Mouse (Mus musculus): ENCODE data around the gene Igfbp7. TPM values are rescaled to one million over a fixed set of nuclear protein-coding genes. Genes with fewer than 3 reads are reported as not detected.

The Igfbp7 gene
- total RNA-seq, 2 experiments from 2014 or later = 49.6 to 64.6 TPM

DNA sequence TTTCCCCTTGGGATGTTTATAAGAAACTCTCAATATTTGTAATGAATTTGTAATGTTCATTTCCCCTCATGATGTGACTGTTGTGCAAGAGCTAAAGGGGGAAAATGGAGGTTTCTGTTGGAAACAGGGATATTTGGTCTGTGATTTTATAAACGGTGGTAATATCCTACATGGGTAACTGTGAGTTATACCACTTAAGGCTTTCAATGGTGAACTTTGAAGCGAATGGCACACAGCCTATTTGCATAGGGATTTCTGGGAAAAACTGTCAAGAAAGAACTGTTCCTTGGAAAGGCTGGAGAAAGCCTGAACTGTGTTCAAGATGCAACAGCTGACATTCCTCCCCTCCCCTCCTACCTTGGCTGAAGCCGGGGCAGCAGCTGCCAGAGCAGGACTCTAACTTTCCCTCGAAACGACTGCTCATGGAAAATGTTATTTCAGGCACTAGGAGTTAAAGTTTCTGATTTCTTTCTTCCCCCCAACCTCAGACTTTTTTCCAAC, 1.4 kb downstream of the Igfbp7 start:
- DNase-seq (ENCODE audit: low spot score in 2 of 2) = no peak

DNA sequence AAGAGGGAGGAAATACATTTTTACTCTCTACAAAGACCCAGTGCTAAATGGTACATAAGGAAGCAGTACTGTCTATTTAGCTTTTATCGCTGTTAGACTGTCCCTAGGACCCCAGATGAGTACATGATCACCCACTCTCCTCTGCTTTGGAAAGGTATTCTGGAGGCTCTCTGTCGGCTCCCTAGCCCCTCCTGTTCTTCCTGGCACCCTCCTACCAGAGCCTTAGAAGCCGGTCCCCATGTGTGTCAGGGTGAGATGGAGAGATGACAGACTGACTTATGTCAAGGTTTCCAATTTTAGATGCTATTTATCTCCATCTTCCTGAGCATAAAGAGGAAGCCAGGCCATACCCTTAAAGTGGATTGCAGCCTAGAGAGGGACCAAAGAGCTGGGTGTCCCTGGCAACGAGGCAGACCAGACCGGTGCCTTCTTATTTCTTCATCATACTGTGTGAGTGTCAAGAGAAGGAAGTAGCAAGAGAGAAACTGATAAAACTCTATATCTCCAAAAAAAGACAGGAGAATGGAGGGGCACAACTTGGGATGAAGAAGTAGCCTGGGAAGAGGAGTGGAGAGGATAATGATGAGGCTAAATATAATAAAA, 2.3 kb downstream of the Igfbp7 start:
- no peak for DNase-seq (ENCODE audit: low spot score in 2 of 2)

DNA sequence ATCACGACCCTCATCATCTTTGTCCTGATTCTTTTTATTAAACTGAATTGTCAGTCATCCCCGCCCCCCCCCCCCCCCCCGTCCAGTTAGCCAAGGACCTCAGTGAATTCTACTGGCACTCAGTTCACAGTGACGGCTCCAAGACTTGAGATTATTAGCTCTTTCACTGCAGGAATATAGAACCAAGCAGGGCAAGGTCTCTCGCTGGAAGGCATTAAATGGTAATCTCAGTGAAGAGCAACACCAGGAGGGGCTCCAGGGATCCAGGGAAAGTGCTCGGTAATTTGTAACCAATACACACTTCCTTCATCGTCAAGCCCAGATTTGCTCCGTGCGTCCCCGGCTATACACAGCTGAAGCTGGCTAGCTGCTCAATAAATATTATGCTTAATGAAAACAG, 2.9 kb downstream of the Igfbp7 start:
- no peak for DNase-seq (ENCODE audit: low spot score in 2 of 2)

DNA sequence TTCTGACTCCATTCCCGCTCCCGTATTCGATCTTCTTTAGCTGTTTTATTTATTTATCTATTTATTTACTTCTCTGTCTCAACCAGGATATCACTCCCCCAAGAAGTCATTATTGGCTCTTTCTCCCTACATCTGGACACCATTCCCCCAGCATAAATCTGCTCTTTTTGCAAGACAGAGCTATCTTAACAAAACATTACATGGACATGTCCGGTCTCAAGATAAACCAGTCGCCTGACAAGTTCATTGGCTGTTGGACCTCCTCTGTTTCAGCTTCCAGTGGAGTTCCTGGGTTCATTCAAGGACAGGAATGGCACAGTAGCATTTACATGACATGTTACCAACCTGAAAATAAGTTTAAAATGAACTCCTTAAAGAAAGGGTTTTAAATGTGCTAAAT, 4.9 kb downstream of the Igfbp7 start:
- no peak for DNase-seq (ENCODE audit: low spot score in 2 of 2)

DNA sequence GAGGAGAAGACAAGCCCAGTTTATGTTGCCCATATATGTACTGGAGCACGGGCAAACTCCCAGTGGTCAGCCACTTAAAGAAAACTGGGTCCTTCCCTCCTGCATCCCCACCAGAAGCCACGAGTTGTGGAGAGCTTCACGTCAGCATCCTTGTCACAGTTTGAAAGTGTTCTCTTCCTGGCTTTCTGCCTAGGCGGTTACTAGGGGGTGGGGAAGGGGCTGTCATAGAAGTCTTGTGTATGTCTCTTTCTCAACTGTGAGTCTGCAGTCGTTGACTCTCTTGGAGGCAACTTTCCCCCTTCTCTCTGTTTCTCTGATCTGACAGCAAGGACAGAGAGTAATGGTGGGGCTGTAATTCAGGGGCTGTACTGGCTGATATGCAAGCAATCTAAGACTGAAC, 5.7 kb downstream of the Igfbp7 start:
- DNase-seq (ENCODE audit: low spot score in 2 of 2) = no peak

DNA sequence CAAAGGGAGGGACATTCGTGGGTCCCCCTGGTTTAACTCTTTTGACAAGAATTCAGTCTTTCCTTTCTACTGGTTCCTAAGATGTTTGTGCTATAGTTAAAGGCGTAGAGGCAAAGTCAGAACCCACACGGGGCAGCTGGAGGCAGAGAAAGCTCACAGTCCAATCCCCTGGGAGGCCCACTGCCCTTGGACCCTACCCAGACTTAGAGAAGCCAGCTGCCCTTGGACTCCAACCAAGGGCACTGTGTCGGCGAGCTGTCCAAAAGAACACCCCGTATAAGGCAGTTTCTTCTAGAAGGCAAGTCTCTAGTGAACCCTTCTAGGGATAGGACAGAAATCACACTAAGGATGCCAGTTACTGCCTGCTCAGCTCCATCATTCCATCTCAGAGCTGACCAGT, 7.0 kb downstream of the Igfbp7 start:
- no peak for DNase-seq (ENCODE audit: low spot score in 2 of 2)

DNA sequence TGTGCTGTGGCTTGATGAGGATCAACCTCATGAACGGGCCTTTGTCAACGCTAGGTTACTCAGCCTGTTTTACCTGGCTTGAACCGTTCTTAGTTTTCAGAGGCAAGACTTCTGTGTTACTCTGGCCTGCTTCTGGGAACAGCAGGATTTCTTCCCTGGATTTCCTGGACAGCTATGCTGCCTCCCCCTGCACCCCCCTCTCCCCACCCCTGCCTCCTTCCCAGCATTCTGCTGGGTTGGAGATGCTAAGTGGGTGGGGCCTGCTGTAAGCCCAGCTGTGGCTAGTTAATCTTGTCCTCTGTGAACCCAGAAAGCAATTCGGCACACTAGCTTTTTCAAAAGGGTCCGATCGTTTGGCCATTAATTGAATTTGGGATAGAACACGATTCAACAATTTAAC, 7.7 kb downstream of the Igfbp7 start:
- no peak for DNase-seq (ENCODE audit: low spot score in 2 of 2)

DNA sequence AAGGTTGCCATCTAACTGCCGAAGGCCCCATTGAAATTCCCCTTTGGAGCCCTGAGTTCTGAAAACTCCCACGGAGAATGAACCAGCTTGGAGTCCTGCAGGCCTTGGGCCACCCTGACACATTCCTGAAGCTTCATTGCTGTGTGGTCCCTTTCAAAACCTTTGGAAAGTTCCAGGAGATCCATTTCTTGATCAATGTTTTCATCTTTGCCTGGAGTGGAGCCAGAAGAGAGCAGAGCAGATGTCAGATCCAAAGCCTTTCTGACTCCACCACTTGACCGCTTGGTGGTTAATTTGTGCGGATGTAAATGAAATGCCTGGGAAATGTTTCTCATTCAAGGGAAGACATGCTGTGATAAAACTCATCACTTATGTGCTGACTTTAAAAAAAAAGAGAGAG, 8.8 kb downstream of the Igfbp7 start:
- no peak for DNase-seq (ENCODE audit: low spot score in 2 of 2)

DNA sequence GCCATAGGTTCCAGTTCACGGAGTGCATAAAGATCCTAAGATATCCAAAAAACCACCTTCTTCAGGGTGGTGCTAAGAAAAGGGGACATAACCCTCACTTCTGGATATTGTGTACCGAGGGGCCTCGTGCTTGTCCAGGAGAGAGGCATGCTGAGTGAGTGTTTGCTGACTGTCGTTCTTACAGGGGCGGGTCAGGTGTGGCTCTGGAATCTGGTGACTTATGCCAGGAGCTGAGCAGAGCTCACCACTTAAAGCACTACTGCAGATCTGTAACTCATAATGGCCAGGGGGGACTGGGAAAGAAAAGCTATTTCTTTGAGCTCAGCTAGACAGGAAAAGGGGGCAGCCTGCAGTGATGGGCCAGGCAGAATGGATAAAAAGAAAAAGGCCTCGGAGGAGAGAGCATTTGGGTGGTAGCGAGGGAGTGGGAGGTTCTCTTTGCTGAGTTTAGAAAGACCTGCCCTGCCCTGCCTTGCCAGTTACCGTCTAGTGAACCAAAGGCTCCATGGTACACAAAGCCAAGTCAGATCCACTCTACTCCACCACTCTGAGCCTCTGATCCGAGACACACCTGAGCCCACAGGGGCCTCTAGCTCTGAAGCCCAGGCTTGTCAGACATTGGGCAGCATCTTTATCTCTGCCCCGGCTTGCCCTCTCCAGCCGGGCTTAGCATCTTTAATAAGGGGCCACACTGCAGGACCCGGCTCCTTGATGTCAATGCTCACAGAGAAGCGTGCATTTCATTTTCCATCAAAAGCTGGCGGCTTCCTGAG, 9.4 kb downstream of the Igfbp7 start:
- DNase-seq (ENCODE audit: low spot score in 2 of 2) = no peak

DNA sequence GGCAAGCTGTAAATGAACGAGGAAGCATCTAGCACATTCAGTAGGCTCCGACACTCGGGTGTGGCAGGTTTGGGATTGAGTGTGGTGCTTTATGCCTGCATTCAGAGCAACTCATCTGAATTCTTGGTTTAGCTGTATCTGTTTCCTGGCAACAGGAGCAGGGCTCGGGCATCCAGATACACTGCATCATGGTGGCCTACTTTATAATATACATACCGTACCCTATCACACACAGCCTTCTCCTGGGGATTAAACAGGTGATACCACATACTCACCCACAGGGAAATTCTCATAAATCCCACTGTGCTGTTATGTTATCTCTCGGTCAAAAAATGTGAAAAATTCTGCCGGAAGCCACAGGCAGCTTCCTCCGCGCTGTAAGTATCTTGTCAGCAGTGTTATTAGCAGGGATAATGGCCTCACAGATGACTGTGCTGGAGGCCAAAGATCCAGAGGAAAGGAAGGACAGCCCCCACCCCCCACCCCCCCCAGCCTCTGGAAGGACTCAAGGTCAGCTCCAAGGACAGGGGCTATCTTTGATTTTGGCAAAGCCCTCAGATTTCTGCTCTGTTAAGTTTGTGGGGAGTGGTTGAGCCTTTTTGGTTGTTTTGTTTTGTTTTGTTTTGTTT, 13.7 kb downstream of the Igfbp7 start:
- no peak for DNase-seq (ENCODE audit: low spot score in 2 of 2)

DNA sequence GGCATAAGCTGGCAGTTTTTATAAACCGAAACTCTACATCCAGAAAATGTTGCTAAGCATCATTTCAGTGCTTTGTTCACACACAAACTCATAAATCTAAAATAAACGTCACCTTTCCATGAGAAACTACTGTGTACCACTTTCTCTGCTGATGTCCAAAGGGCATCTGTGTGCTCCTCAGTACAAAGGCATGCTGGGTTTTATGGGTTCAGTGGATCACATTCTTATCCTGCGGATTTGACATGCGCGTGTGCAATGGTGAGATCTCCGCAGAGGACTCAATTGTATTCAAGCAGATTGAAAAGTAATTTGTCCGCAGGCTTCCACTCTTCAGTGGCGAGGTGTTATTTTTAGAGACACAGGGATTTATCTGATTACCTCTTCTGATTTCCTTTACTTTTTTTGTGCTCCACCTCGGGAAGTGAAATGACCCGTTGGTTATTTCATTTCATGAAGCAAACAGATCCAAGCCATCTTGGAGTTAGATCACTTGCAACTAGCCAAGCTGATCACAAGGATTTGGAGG, 14.7 kb downstream of the Igfbp7 start:
- DNase-seq (ENCODE audit: low spot score in 2 of 2) = no peak

DNA sequence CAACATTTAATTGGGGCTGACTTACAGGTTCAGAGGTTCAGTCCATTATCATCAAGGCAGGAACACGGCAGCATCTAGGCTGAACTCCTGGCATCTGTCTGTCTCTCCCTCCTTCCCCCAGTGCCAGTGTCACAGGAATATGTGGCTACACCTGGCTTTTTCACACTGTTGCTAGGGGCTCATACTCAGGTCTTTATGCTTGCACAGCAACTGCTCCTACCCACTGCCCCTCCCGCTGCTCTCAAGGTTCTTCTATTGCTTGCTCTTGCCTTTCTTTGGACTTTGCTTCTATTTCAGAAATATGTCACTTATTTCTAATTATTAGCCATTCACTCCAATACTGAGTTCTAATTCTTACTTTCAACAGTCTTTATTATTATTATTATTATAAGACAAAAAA, 17.6 kb downstream of the Igfbp7 start:
- DNase-seq (ENCODE audit: low spot score in 2 of 2) = no peak

DNA sequence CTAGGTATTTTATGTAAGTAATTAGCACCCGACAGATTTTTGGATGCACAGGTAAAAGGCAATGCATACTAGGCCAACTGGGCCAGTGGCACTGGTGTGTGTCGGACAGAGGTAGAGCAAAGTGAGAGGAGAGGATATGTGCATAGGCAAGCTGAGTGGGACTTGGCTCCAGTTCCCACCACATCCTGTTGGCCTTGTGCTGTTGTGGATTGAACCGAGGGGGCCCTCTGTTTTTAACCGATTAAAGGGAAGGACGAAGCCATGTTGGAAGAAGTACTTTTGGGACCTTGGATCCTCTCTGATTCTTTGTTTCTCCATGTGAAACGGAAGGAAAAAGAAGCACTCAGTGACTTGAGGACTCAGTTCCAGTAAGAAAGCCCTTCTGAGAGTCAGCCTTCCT, 19.5 kb downstream of the Igfbp7 start:
- DNase-seq (ENCODE audit: low spot score in 2 of 2) = no peak

DNA sequence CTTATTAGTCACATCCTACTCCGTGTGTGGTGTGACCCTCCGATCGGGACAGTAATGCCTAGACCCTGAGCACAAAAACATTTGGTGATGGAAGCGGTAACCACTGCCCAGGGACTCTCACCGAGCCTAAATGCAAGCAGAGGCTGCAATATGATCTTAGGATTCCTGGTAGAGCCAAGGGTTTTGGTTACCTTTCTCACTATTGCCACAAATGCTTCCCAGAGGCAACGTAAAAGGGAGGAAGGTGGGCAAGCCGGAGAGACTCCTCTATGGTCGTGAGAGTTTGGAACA, 20.5 kb downstream of the Igfbp7 start:
- DNase-seq (ENCODE audit: low spot score in 2 of 2) = no peak

DNA sequence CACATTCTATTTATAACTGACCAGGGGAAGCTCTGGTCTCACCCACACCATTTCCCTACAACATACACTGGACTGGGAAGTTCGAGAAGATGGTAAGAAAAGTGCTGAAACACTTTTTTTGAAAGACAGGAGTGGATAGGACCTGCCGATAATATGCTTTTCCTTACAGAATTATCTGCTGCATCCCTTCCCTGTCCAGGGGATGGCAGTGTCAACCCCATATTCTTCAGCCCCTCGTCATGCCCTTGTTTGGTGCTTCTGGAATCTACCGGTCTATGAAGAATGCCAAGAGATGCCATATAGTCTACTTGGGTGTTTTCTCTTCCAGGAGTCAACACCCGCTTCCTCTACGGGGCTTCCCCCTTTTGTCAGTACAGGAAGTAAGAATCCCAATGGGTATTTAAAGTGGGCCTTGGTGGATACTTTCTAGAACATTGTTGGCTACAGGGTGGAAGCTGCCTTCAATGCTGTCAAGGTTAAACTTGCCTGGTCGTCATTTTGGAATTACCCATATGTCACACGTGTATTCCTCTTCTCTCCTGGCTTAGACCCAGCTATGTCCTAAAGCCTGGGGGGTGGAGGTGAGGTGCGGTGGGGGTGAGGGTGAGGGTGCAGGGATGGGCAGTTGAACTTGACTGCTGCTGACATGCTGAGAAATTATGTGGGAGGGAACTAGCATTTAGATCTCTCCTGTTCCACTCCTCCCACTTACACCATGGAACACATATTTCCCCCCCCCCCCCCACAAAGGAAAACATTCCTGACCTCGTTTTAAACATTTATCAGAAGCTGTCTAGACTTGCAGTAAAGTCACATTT, 21.0 kb downstream of the Igfbp7 start:
- no peak for DNase-seq (ENCODE audit: low spot score in 2 of 2)

DNA sequence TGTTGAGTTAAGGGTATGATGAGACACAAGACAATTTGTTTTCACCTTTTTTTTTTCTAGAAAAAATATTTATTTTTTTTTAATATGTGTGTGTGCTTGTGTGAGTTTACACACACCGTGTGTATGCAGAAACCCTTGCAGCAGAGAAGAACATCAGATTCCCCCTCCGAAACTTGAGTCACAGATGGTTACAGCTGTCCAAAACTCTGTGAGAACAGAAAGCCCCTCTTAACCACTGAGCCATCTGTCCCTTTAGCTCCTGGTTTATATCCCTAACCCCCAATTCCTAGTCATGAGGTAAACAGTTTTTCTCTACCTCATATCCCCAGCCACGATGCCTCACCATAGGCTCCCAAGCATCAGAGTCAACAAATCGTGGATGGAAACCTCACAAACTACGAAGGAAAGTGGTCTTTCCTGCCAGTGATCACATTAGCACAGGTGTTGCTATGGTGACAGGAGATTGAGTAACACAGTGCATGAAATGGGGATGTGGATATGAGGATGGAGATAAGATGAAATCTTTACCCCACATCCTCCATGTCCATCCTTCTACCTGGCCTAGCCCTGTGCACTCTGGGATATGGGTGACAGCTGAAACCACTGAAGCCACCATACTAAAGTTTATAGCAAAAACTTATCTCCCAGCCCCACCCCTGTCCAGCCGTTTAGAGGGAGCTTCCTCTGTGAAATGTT, 21.8 kb downstream of the Igfbp7 start:
- no peak for DNase-seq (ENCODE audit: low spot score in 2 of 2)

DNA sequence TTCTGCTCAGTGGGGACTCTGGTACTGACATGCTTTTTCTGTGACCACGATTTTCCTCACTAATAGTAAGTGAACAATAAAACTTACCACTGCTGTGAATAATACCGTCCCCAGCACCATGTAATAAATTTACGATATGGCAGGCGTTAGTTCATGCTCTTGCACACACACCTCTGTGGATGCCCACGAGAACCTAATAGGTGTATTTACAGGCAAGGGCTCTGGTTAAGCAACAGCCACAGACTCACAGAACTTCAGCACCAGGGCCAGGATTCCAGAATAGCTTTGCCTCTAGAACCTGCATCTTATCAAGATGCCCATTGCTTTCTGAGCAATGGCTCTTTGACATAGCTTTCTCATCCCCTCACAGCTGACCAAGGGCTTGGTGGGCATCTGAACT, 22.6 kb downstream of the Igfbp7 start:
- DNase-seq (ENCODE audit: low spot score in 2 of 2) = no peak

DNA sequence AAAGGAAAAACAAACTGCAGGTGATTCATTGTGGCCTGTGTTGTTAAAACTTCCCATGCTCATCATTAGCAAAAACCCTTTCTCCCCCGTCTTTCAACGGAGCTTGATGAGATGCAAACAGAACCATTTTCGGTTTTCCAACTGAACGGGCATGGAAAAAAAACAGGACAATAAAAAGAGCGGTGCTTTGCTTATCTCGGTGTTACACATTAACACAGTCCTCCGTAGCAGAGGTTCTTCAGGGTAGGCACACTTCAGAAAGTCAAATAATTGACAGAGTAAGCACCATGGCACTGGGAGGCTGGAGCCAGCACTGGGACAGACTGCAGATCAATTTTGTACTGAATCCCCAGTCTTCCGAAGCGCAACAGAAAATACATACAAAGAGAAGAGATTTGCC, 23.1 kb downstream of the Igfbp7 start:
- DNase-seq (ENCODE audit: low spot score in 2 of 2) = no peak

DNA sequence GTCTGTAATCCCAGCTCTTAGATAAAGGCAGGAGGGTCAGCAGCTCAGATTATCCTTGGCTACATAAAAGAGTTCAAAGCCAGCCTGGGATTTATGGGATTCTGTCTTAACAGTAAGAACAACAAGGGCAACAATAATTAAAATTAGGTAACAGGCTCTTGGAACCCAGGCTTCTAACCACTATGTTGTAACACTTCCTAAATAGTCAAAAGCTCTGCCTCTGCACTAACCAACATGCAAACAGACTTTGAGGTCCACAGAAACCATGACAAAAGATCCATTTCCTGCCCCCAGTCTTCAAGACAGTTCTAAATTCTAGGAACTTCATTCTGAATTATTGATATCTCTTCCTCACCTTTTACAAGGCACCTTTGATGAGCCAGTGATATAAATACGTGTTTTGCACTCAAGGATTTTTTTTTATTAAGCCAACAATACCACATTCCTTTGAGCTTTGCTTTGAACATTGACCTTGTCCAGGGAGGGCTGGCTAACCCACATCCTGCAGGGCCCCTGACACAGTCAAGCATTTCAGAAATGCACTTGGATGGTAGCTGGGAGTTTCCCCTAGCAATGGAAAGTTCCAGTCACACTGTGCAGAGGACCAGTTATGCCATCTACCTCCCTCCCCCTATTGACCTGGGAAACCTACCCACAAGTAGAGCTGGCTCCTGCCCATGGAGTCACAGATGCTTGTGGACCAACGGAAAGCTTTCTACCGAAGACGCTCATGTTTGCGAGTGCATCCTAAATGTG, 23.9 kb downstream of the Igfbp7 start:
- DNase-seq (ENCODE audit: low spot score in 2 of 2) = no peak

DNA sequence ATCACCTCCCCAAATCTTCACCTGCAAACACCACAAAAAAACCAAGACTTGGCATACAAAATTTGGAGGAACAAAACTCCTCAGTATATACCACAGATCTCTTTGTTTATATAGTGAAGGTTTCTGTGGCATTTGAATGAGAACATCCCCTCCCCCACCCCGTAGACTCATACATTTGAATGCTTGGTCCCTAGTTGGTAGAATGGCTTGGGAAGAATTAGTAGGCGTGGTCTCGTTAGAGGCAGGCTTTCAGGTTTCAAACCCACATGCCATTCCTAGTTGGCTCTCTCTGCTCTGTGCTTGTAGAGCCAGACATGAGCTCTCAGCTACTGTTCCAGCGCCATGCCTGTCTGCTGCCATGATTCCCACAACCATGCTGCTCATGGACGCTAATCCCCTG, 26.2 kb downstream of the Igfbp7 start:
- DNase-seq (ENCODE audit: low spot score in 2 of 2) = no peak
